Comparison of ENCODE assay signal across 9 mouse cellular contexts in genomic region chrX:167209828-167210227, GRCm38 (mm10). TPM values are rescaled to one million over a fixed set of nuclear protein-coding genes. Genes with fewer than 3 reads are reported as not detected.
A peak's percentile ranks its signal among the peaks of the same experiment; 100 is the strongest.
DNase-seq lines count a peak whose midpoint lies in the region; ATAC-seq and TF ChIP-seq lines count a peak whose summit lies in the region.
"Had no signal": no experiment of that assay in that cellular context is flagged by ENCODE, and none has a peak within 500 bp of the region (broad histone marks: within the 10 kb centered on the region; RNA-seq: fewer than 3 reads in every experiment).

No protein-coding gene starts in this region.

- no peak for TF ChIP-seq CTCF in heart, postnatal 0 days (IDR thresholded peaks at IDR 0.05; ENCODE audit: low read depth)

- no peak for DNase-seq in kidney, adult 11 months
- DNase-seq in ES-E14 (ENCODE audit: low read depth, low spot score): no peak
- DNase-seq in heart, postnatal 0 days (ENCODE audit: low spot score): no peak
- no peak for DNase-seq in midbrain, embryonic 11.5 days (ENCODE audit: low spot score, missing footprints)
- DNase-seq in right cerebral cortex, postnatal 10 days (ENCODE audit: low spot score in 2 of 2): no peak
- DNase-seq in layer of hippocampus, adult 9-10 months (ENCODE audit: low spot score): no peak
- no peak for DNase-seq in left cerebral cortex, postnatal 14 days (ENCODE audit: low spot score in 2 of 2)

- 59% methylated on average over 8 of the region's 8 CpGs for WGBS in kidney, embryonic 14.5 days
- 54% methylated on average over 8 of the region's 8 CpGs for WGBS in heart, postnatal 0 days
- WGBS in midbrain, embryonic 11.5 days: 64% methylated on average over 8 of the region's 8 CpGs

- H3K36me3 ChIP-seq in kidney, embryonic 14.5 days (ENCODE audit: control insufficient read depth, insufficient read depth, low read length): no peaks in the 10 kb centered on the region
- H3K36me3 ChIP-seq in ES-E14 (ENCODE audit: control insufficient read depth, insufficient read depth, low read length, poor library complexity, severe bottlenecking): peaks cover 4% of the 10 kb centered on the region; the same call in 1 of the 2 replicates
- H3K36me3 ChIP-seq in heart, postnatal 0 days (replicated peaks; ENCODE audit: control insufficient read depth, insufficient read depth, low read length): peaks cover 9% of the 10 kb centered on the region; the same call in 1 of the 2 replicates
- H3K36me3 ChIP-seq in midbrain, embryonic 11.5 days (ENCODE audit: control insufficient read depth, insufficient read depth, low read length): no peaks in the 10 kb centered on the region

- no peaks in the 10 kb centered on the region for H3K4me1 ChIP-seq in kidney, embryonic 14.5 days (ENCODE audit: control insufficient read depth, insufficient read depth, low read length)
- peaks cover 0 to 2% of the 10 kb centered on the region in 2 experiments; a peak in 1 of 4 replicates for H3K4me1 ChIP-seq in ES-E14 (ENCODE audit: control insufficient read depth in 2 of 2, insufficient read depth in 2 of 2, low read length in 2 of 2, poor library complexity in 1 of 2)
- peaks cover 3% of the 10 kb centered on the region; the same call in 1 of the 2 replicates for H3K4me1 ChIP-seq in heart, postnatal 0 days (ENCODE audit: control insufficient read depth, insufficient read depth)
- H3K4me1 ChIP-seq in midbrain, embryonic 11.5 days (ENCODE audit: control insufficient read depth, insufficient read depth, low read length): peaks cover 8% of the 10 kb centered on the region

- in situ Hi-C loops in ES-E14 (cut with MboI; ENCODE audit: low sequenced_read_pairs in 2 of 2, unreplicated experiment in 2 of 2): no loop called here

- intact Hi-C loops in left cerebral cortex, postnatal 14 days (cut with DNase I): loop anchor here (10.0 kb wide), 3 partner anchors 105 to 545 kb away; no protein-coding TSS in a partner anchor

- H3K4me3 ChIP-seq in kidney, embryonic 14.5 days (ENCODE audit: low read length): peak overlapping the region; percentile 54
- H3K4me3 ChIP-seq in ES-E14 (ENCODE audit: insufficient read depth in 1 of 2, low read depth in 1 of 2, low read length in 2 of 2, poor library complexity in 1 of 2, severe bottlenecking in 1 of 2): peak overlapping the region in 1 of 2 experiments; percentile 90; a peak in 1 of 4 replicates
- H3K4me3 ChIP-seq in heart, postnatal 0 days (ENCODE audit: low read depth, low read length): peak overlapping the region; percentile 76
- peak overlapping the region; percentile 55; the same call in 1 of the 2 replicates for H3K4me3 ChIP-seq in midbrain, embryonic 11.5 days (ENCODE audit: low read depth, low read length)

- H3K27me3 ChIP-seq in kidney, embryonic 14.5 days (ENCODE audit: control insufficient read depth, insufficient read depth, low read length): 0 out of 2 replicates have a peak, but pooled peaks cover 3% of the 10 kb centered on the region
- H3K27me3 ChIP-seq in heart, postnatal 0 days (ENCODE audit: control insufficient read depth, insufficient read depth, low read length): no peaks in the 10 kb centered on the region
- peaks cover 7% of the 10 kb centered on the region for H3K27me3 ChIP-seq in midbrain, embryonic 11.5 days (ENCODE audit: control insufficient read depth, insufficient read depth, low read length)
- H3K27me3 ChIP-seq: Patski had no signal

- no peak for TF ChIP-seq EP300 in heart, postnatal 0 days (IDR thresholded peaks at IDR 0.05; ENCODE audit: low read depth)

- no peak for ATAC-seq in kidney, embryonic 14.5 days (ENCODE audit: low FRiP score, low TSS enrichment)
- ATAC-seq in heart, postnatal 0 days (ENCODE audit: insufficient read depth, low read depth): no peak
- no peak for ATAC-seq in midbrain, embryonic 11.5 days (ENCODE audit: low FRiP score)
- ATAC-seq: Patski had no signal

- 0 out of 2 replicates have a peak overlapping the region, but pooled peaks have one; percentile 34 for H3K9ac ChIP-seq in kidney, embryonic 14.5 days (ENCODE audit: low read depth, low read length)
- no peak overlapping the region for H3K9ac ChIP-seq in ES-E14 (ENCODE audit: insufficient read depth, low read depth, low read length, poor library complexity, severe bottlenecking)
- H3K9ac ChIP-seq in heart, postnatal 0 days (replicated peaks; ENCODE audit: low read depth, low read length): peak overlapping the region; percentile 93
- H3K9ac ChIP-seq in midbrain, embryonic 11.5 days (ENCODE audit: low read length): peak overlapping the region; percentile 43

- no peaks in the 10 kb centered on the region for H3K9me3 ChIP-seq in kidney, embryonic 14.5 days (ENCODE audit: control insufficient read depth, low read length)
- H3K9me3 ChIP-seq in ES-E14 (ENCODE audit: control insufficient read depth, insufficient read depth, low read depth, low read length): no peaks in the 10 kb centered on the region
- H3K9me3 ChIP-seq in heart, postnatal 0 days (replicated peaks; ENCODE audit: control insufficient read depth, low read length): no peaks in the 10 kb centered on the region
- no peaks in the 10 kb centered on the region for H3K9me3 ChIP-seq in midbrain, embryonic 11.5 days (ENCODE audit: control insufficient read depth, low read length)

- peak overlapping the region; percentile 45 for H3K4me2 ChIP-seq in kidney, embryonic 14.5 days (replicated peaks; ENCODE audit: low read depth, low read length)
- H3K4me2 ChIP-seq in heart, postnatal 0 days (ENCODE audit: low read depth, low read length): peak overlapping the region; percentile 63
- H3K4me2 ChIP-seq in midbrain, embryonic 11.5 days: peak overlapping the region; percentile 42

- H3K27ac ChIP-seq in kidney, embryonic 14.5 days (ENCODE audit: low read depth, low read length): no peak overlapping the region
- peak overlapping the region; percentile 22; the same call in 1 of the 2 replicates for H3K27ac ChIP-seq in ES-E14 (ENCODE audit: insufficient read depth, low read depth, low read length, poor library complexity, severe bottlenecking)
- H3K27ac ChIP-seq in heart, postnatal 0 days (ENCODE audit: low read depth): peak overlapping the region; percentile 89
- no peak overlapping the region for H3K27ac ChIP-seq in midbrain, embryonic 11.5 days (ENCODE audit: low read depth, low read length)

TF ChIP-seq in ES-E14, 5 proteins besides CTCF, POLR2A, EP300 and RAD21:
- TF ChIP-seq MAFK (IDR thresholded peaks at IDR 0.05; ENCODE audit: insufficient read depth, low read depth, low read length) (no peak), CHD2 (IDR thresholded peaks at IDR 0.05; ENCODE audit: low read depth, low read length) (no peak), ZC3H11A (IDR thresholded peaks at IDR 0.05; ENCODE audit: borderline replicate concordance, low read depth, low read length) (no peak), HCFC1 (IDR thresholded peaks at IDR 0.05; ENCODE audit: borderline replicate concordance, insufficient read depth, low read length) (no peak), ZNF384 (IDR thresholded peaks at IDR 0.05; ENCODE audit: low read depth, low read length) (no peak)

RNA-seq across cellular contexts. Expression of gene Tmsb4x, which starts 0.7 kb away (rescaled TPM):
- polyA plus RNA-seq in kidney, embryonic 14.5 days (2014; fragmentation: Nextera tagmentation; extraction: Ambion mirVana): 2,072 and 3,120 TPM in 2 replicates
- 594 and 1,131 TPM in 2 replicates for total RNA-seq in ES-E14 (2012; rRNA removed)
- total RNA-seq in heart, postnatal 0 days (2014; rRNA removed; ENCODE audit: low replicate concordance): 495 and 525 TPM in 2 replicates
- 2,040 and 2,137 TPM in 2 replicates for polyA plus RNA-seq in heart, postnatal 0 days (2015; fragmentation: Nextera tagmentation; extraction: Ambion mirVana)
- 5,801 and 6,146 TPM in 2 replicates for polyA plus RNA-seq in midbrain, embryonic 11.5 days (2014; fragmentation: Nextera tagmentation; extraction: Ambion mirVana)
- total RNA-seq in left cerebral cortex, postnatal 14 days (2021): 1,000 to 10,000 TPM; 1,077 to 1,206 TPM

RNA-seq across cellular contexts. Expression of gene Tlr8, which starts 54.3 kb away (rescaled TPM):
- 0.10 and 0.12 TPM in 2 replicates for polyA plus RNA-seq in kidney, embryonic 14.5 days (2014; fragmentation: Nextera tagmentation; extraction: Ambion mirVana)
- total RNA-seq in ES-E14 (2012; rRNA removed): not detected in 2 replicates
- 0.19 TPM in 1 of 2 replicates, not detected in the other for total RNA-seq in heart, postnatal 0 days (2014; rRNA removed; ENCODE audit: low replicate concordance)
- 0.16 TPM in 2 replicates for polyA plus RNA-seq in heart, postnatal 0 days (2015; fragmentation: Nextera tagmentation; extraction: Ambion mirVana)
- polyA plus RNA-seq in midbrain, embryonic 11.5 days (2014; fragmentation: Nextera tagmentation; extraction: Ambion mirVana): 0.14 TPM in 1 of 2 replicates, not detected in the other
- total RNA-seq in left cerebral cortex, postnatal 14 days (2021): under 1 TPM; 0.13 TPM
- polyA plus RNA-seq: Patski had no signal

Comparison
In these comparisons a context has a peak if more than half of its experiments do, and no peak if none do; other contexts are left out.
1. H3K27ac ChIP-seq: peak in ES-E14 (single experiment) and heart, postnatal 0 days (single experiment); none in kidney, embryonic 14.5 days (single experiment) and midbrain, embryonic 11.5 days (single experiment).
2. Peak in every context shown above with its lines, with median percentiles within 50 percentile points of each other: H3K4me2 ChIP-seq.